Comparison of ENCODE assay signal across 8 mouse cellular contexts in the genomic region with DNA sequence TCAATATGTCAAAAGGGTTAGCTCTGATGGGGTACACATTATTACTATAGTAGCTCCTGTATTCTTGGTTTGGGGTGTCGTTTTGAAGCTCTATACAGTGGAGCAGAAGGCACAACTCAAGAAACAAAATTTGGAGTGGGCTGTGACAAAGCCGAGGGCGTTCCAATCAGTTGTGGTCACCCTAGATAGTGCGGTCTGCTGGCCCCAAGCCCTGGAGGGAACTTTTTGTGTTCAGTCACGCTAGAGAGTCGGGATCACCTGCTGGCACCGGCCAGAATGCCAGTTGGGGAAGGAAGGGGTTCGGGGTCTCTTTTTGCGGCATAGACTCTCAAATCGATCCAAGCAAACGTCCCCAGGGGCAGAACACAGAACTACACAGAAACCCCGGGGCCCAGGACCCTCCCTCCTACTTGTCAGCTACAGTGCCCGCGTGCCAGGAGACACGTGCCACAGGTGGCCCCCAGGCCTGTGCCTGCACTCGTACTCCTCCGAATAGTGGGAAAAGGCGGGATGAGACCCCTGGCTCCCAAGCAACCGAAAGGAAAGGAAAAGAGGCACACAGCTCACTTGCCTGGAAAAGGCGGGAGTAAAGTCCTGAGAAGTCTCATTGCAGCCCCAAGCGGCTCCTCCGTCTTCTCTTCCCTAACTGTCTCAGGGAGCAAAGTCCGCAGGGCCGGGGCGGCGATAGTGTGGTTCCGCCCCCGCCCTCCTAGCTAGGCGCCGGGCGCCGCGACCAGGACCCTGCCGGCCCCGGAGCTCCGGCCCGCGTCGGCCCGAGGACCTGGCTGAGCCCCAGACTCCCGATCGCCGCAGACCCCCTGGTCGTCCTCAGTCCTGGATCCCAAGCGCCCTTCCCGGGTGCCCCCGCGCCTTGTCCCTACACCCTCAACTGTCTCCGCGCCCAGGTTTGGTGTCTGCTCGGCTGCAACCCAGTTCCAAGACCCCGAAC. TPM values are rescaled to one million over a fixed set of nuclear protein-coding genes. Genes with fewer than 3 reads are reported as not detected.
DNase-seq lines count a peak whose midpoint lies in the region; ATAC-seq and TF ChIP-seq lines count a peak whose summit lies in the region.

No protein-coding gene starts in this region.

- H3K4me1 ChIP-seq in embryonic facial prominence, embryonic 15.5 days, result peaks cover 56% of the 10 kb centered on the region
- peaks cover 26% of the 10 kb centered on the region for H3K4me1 ChIP-seq in heart, embryonic 16.5 days (ENCODE audit: control insufficient read depth, insufficient read depth, low read length)
- peaks cover 15% of the 10 kb centered on the region for H3K4me1 ChIP-seq in megakaryocyte, embryonic 14.5 days
- peaks cover 11% of the 10 kb centered on the region; the same call in 1 of the 2 replicates for H3K4me1 ChIP-seq in spleen, adult 2 months (ENCODE audit: control insufficient read depth, insufficient read depth, insufficient read length)

- H3K27me3 ChIP-seq in embryonic facial prominence, embryonic 15.5 days, result no peaks in the 10 kb centered on the region
- peaks cover 4% of the 10 kb centered on the region for H3K27me3 ChIP-seq in heart, embryonic 16.5 days (ENCODE audit: control insufficient read depth, insufficient read depth, low read length)
- H3K27me3 ChIP-seq in megakaryocyte, embryonic 14.5 days (replicated peaks), result peaks cover 54% of the 10 kb centered on the region
- no peaks in the 10 kb centered on the region for H3K27me3 ChIP-seq in spleen, adult 2 months (ENCODE audit: control insufficient read depth, insufficient read depth, low read length)

- peak overlapping the region; percentile 73 for H3K4me3 ChIP-seq in embryonic facial prominence, embryonic 15.5 days (replicated peaks)
- peak overlapping the region; percentile 79 for H3K4me3 ChIP-seq in heart, embryonic 16.5 days (ENCODE audit: low read length)
- peak overlapping the region; percentile 90 for H3K4me3 ChIP-seq in megakaryocyte, embryonic 14.5 days (replicated peaks)
- peak overlapping the region; percentile 67 for H3K4me3 ChIP-seq in spleen, adult 2 months (ENCODE audit: extremely low read depth, insufficient read depth, insufficient read length)

- H3K4me2 ChIP-seq in embryonic facial prominence, embryonic 15.5 days (replicated peaks), result peak overlapping the region; percentile 85
- H3K4me2 ChIP-seq in heart, embryonic 16.5 days (ENCODE audit: low read depth, low read length), result peak overlapping the region; percentile 80

- 1% methylated on average over 51 of the region's 52 CpGs for WGBS in embryonic facial prominence, embryonic 15.5 days
- 1% methylated on average over 52 of the region's 52 CpGs for WGBS in heart, embryonic 16.5 days
- WGBS in spleen, adult 2 months, result 1% methylated on average over 52 of the region's 52 CpGs

- peak overlapping the region; percentile 80 for H3K9ac ChIP-seq in embryonic facial prominence, embryonic 15.5 days
- peak overlapping the region; percentile 94 for H3K9ac ChIP-seq in heart, embryonic 16.5 days (ENCODE audit: low read length)

- no peak for TF ChIP-seq POLR2A in spleen, adult 2 months (IDR thresholded peaks at IDR 0.05; ENCODE audit: low read depth, low read length)

- DNase-seq in 3T3-L1 (ENCODE audit: low read depth, low spot score) (peak; percentile 72), NIH3T3 (ENCODE audit: low read depth) (peak; percentile 77)
- peak; percentile 88 to 92 for DNase-seq in kidney, postnatal 25 days
- DNase-seq in spleen, adult 2 months (ENCODE audit: low read depth in 1 of 2, low spot score in 2 of 2), result peak in 1 of 2 experiments; percentile 33
- DNase-seq in left cerebral cortex, adult 8-10 months (ENCODE audit: low spot score in 2 of 2), result no peak

- H3K36me3 ChIP-seq in embryonic facial prominence, embryonic 15.5 days, result no peaks in the 10 kb centered on the region
- no peaks in the 10 kb centered on the region for H3K36me3 ChIP-seq in heart, embryonic 16.5 days (ENCODE audit: control insufficient read depth, insufficient read depth)
- no peaks in the 10 kb centered on the region for H3K36me3 ChIP-seq in megakaryocyte, embryonic 14.5 days (replicated peaks; ENCODE audit: low read length)
- no peaks in the 10 kb centered on the region for H3K36me3 ChIP-seq in spleen, adult 2 months (ENCODE audit: control insufficient read depth, insufficient read depth, low read length)

- no peaks in the 10 kb centered on the region for H3K9me3 ChIP-seq in embryonic facial prominence, embryonic 15.5 days (replicated peaks)
- peaks cover 4% of the 10 kb centered on the region; the same call in 1 of the 2 replicates for H3K9me3 ChIP-seq in heart, embryonic 16.5 days (replicated peaks; ENCODE audit: control insufficient read depth, low read length)
- H3K9me3 ChIP-seq in megakaryocyte, embryonic 14.5 days, result peaks cover 18% of the 10 kb centered on the region

- ATAC-seq in embryonic facial prominence, embryonic 15.5 days (ENCODE audit: insufficient number of reproducible peaks, low FRiP score, low TSS enrichment, low read depth), result peak; percentile 51
- peak; percentile 63 for ATAC-seq in heart, embryonic 16.5 days (replicated peaks; ENCODE audit: extremely low read depth, insufficient read depth, low FRiP score)

- peak overlapping the region; percentile 82 for H3K27ac ChIP-seq in embryonic facial prominence, embryonic 15.5 days (replicated peaks)
- peak overlapping the region; percentile 80 for H3K27ac ChIP-seq in heart, embryonic 16.5 days (ENCODE audit: low read length)
- peak overlapping the region; percentile 81 for H3K27ac ChIP-seq in spleen, adult 2 months (ENCODE audit: insufficient read depth, low read length)

- TF ChIP-seq CTCF in spleen, adult 2 months (IDR thresholded peaks at IDR 0.05; ENCODE audit: extremely low read depth, insufficient read depth, insufficient read length, insufficient replicate concordance), result no peak

RNA-seq across cellular contexts. Expression of gene Tns3, which starts 0.6 kb away (rescaled TPM):
- polyA plus RNA-seq in embryonic facial prominence, embryonic 15.5 days (2015; fragmentation: Nextera tagmentation; extraction: Ambion mirVana), result 23.4 and 25.9 TPM in 2 replicates
- polyA plus RNA-seq in heart, embryonic 16.5 days (2015; fragmentation: Nextera tagmentation; extraction: Ambion mirVana), result 20.2 and 23.6 TPM in 2 replicates
- 1.7 TPM in 1 of 2 replicates, not detected in the other for polyA plus RNA-seq in megakaryocyte, embryonic 14.5 days (2012; ENCODE audit: insufficient read depth, low replicate concordance)
- polyA plus RNA-seq in spleen, adult 2 months (2012; rRNA removed), result 39.4 and 39.7 TPM in 2 replicates
- total RNA-seq in left cerebral cortex, adult 8-10 months (2022), result 10 to 100 TPM; 37.0 to 47.0 (median 41.1) TPM

Comparison
In these comparisons a context has a peak if more than half of its experiments do, and no peak if none do; other contexts are left out.
1. DNase-seq: peak in 3T3-L1 (single experiment), NIH3T3 (single experiment) and kidney, postnatal 25 days (2 of 2); none in left cerebral cortex, adult 8-10 months (0 of 2).
2. Peak in every context shown above with its lines, with median percentiles within 50 percentile points of each other: H3K27ac ChIP-seq and H3K4me3 ChIP-seq.